Mouse (Mus musculus): Measurements from ENCODE around the gene Braf. TPM values are rescaled to one million over a fixed set of nuclear protein-coding genes. Genes with fewer than 3 reads are reported as not detected.

Braf gene
- total and polyA plus RNA-seq, 2 experiments from 2014 or later: 17.1 to 48.0 TPM

- 20% methylated on average over 4 of the region's 4 CpGs for whole genome bisulfite sequencing
- ATAC-seq (ENCODE audit: low FRiP score) (no peak), DNase-seq (ENCODE audit: low spot score) (no peak)
- Histone ChIP-seq H3K4me3 (ENCODE audit: low read depth, low read length) (no peak overlapping the region), H3K4me1 (ENCODE audit: insufficient read depth, low read length) (no peaks in the 10 kb centered on the region), H3K36me3 (ENCODE audit: insufficient read depth, low read length) (peaks cover 6% of the 10 kb centered on the region), H3K4me2 (ENCODE audit: low read depth, low read length, poor library complexity, severe bottlenecking) (no peak overlapping the region), H3K9ac (replicated peaks; ENCODE audit: low read length, poor library complexity, severe bottlenecking) (no peak overlapping the region), H3K9me3 (ENCODE audit: low read length) (no peaks in the 10 kb centered on the region), H3K27ac (ENCODE audit: low read depth, low read length) (no peak overlapping the region), H3K27me3 (ENCODE audit: insufficient read depth, low read length) (no peaks in the 10 kb centered on the region)
- no peak for TF ChIP-seq CTCF (IDR thresholded peaks at IDR 0.05)
Observed at GRCm38 (mm10) chr6:39680524-39680923, 44.7 kb downstream of the Braf start.

GRCm38 (mm10) chr6:39678241-39678640, 47.0 kb downstream of the Braf start:
- Histone ChIP-seq H3K4me2 (ENCODE audit: low read depth, low read length, poor library complexity, severe bottlenecking) (no peak overlapping the region), H3K9ac (replicated peaks; ENCODE audit: low read length, poor library complexity, severe bottlenecking) (no peak overlapping the region), H3K27me3 (ENCODE audit: insufficient read depth, low read length) (no peaks in the 10 kb centered on the region), H3K4me3 (ENCODE audit: low read depth, low read length) (no peak overlapping the region), H3K4me1 (ENCODE audit: insufficient read depth, low read length) (no peaks in the 10 kb centered on the region), H3K36me3 (ENCODE audit: insufficient read depth, low read length) (peaks cover 6% of the 10 kb centered on the region), H3K9me3 (ENCODE audit: low read length) (no peaks in the 10 kb centered on the region), H3K27ac (ENCODE audit: low read depth, low read length) (no peak overlapping the region)
- no peak for TF ChIP-seq CTCF (IDR thresholded peaks at IDR 0.05)
- 94% methylated on average over 1 of the region's 1 CpGs for WGBS
- DNase-seq (ENCODE audit: low spot score) (no peak), ATAC-seq (ENCODE audit: low FRiP score) (no peak)

GRCm38 (mm10) chr6:39675081-39675480, 50.2 kb downstream of the Braf start:
- Histone ChIP-seq H3K27ac (ENCODE audit: low read depth, low read length) (no peak overlapping the region), H3K27me3 (ENCODE audit: insufficient read depth, low read length) (no peaks in the 10 kb centered on the region), H3K4me1 (ENCODE audit: insufficient read depth, low read length) (no peaks in the 10 kb centered on the region), H3K9ac (replicated peaks; ENCODE audit: low read length, poor library complexity, severe bottlenecking) (no peak overlapping the region), H3K36me3 (ENCODE audit: insufficient read depth, low read length) (peaks cover 9% of the 10 kb centered on the region), H3K9me3 (ENCODE audit: low read length) (no peaks in the 10 kb centered on the region), H3K4me2 (ENCODE audit: low read depth, low read length, poor library complexity, severe bottlenecking) (no peak overlapping the region), H3K4me3 (ENCODE audit: low read depth, low read length) (no peak overlapping the region)
- ATAC-seq (ENCODE audit: low FRiP score) (no peak), DNase-seq (ENCODE audit: low spot score) (no peak)
- 83% methylated on average over 7 of the region's 7 CpGs for WGBS
- TF ChIP-seq CTCF (IDR thresholded peaks at IDR 0.05): no peak

GRCm38 (mm10) chr6:39611296-39611695, 114.0 kb downstream of the Braf start:
- 92% methylated on average over 2 of the region's 2 CpGs for WGBS
- peaks cover 24% of the 10 kb centered on the region for H3K36me3 ChIP-seq (ENCODE audit: insufficient read depth, low read length)

GRCm38 (mm10) chr6:39610207-39610606, 115.1 kb downstream of the Braf start:
- Histone ChIP-seq H3K36me3 (ENCODE audit: insufficient read depth, low read length) (peaks cover 14% of the 10 kb centered on the region), H3K9me3 (ENCODE audit: low read length) (no peaks in the 10 kb centered on the region), H3K27ac (ENCODE audit: low read depth, low read length) (no peak overlapping the region), H3K9ac (replicated peaks; ENCODE audit: low read length, poor library complexity, severe bottlenecking) (no peak overlapping the region), H3K4me2 (ENCODE audit: low read depth, low read length, poor library complexity, severe bottlenecking) (no peak overlapping the region), H3K4me3 (ENCODE audit: low read depth, low read length) (no peak overlapping the region), H3K27me3 (ENCODE audit: insufficient read depth, low read length) (no peaks in the 10 kb centered on the region), H3K4me1 (ENCODE audit: insufficient read depth, low read length) (no peaks in the 10 kb centered on the region)
- peak; percentile 19 for DNase-seq (ENCODE audit: low spot score)
- ATAC-seq (ENCODE audit: low FRiP score): no peak
- WGBS: 59% methylated on average over 2 of the region's 2 CpGs
- peak; percentile 67 for TF ChIP-seq CTCF (IDR thresholded peaks at IDR 0.05)

More at GRCm38 (mm10) chr6:39611296-39611695, 114.0 kb downstream of the Braf start:
- H3K4me2 ChIP-seq (ENCODE audit: low read depth, low read length, poor library complexity, severe bottlenecking): no peak overlapping the region
- H3K4me3 ChIP-seq (ENCODE audit: low read depth, low read length): no peak overlapping the region
- H3K27me3 ChIP-seq (ENCODE audit: insufficient read depth, low read length): no peaks in the 10 kb centered on the region
- H3K9me3 ChIP-seq (ENCODE audit: low read length): no peaks in the 10 kb centered on the region
- H3K9ac ChIP-seq (replicated peaks; ENCODE audit: low read length, poor library complexity, severe bottlenecking): no peak overlapping the region
- ATAC-seq (ENCODE audit: low FRiP score) (no peak), DNase-seq (ENCODE audit: low spot score) (no peak)
- no peaks in the 10 kb centered on the region for H3K4me1 ChIP-seq (ENCODE audit: insufficient read depth, low read length)
- no peak overlapping the region for H3K27ac ChIP-seq (ENCODE audit: low read depth, low read length)
- no peak for TF ChIP-seq CTCF (IDR thresholded peaks at IDR 0.05)

- H3K4me3 ChIP-seq (ENCODE audit: low read depth, low read length): no peak overlapping the region
- no peaks in the 10 kb centered on the region for H3K4me1 ChIP-seq (ENCODE audit: insufficient read depth, low read length)
- DNase-seq (ENCODE audit: low spot score): no peak
- 68% methylated on average over 5 of the region's 5 CpGs for WGBS
- no peak overlapping the region for H3K9ac ChIP-seq (replicated peaks; ENCODE audit: low read length, poor library complexity, severe bottlenecking)
- H3K9me3 ChIP-seq (ENCODE audit: low read length): no peaks in the 10 kb centered on the region
- TF ChIP-seq CTCF (IDR thresholded peaks at IDR 0.05): no peak
- no peak for ATAC-seq (ENCODE audit: low FRiP score)
- H3K36me3 ChIP-seq (ENCODE audit: insufficient read depth, low read length): peaks cover 5% of the 10 kb centered on the region; the same call in 1 of the 2 replicates
- H3K27me3 ChIP-seq (ENCODE audit: insufficient read depth, low read length): no peaks in the 10 kb centered on the region
- no peak overlapping the region for H3K4me2 ChIP-seq (ENCODE audit: low read depth, low read length, poor library complexity, severe bottlenecking)
- H3K27ac ChIP-seq (ENCODE audit: low read depth, low read length): no peak overlapping the region
Observed at GRCm38 (mm10) chr6:39607365-39607764, 117.9 kb downstream of the Braf start.
